Mouse (Mus musculus) stomach, embryonic 14.5 days (tissue): ENCODE data around the gene Bcr. TPM values are rescaled to one million over a fixed set of nuclear protein-coding genes. Genes with fewer than 3 reads are reported as not detected.

Experiments
- ATAC-seq: fragments of 200-750 bp; cut with Nextera tagmentation; 2 replicates; pipeline ENCODE4 v1.8.0; 2017; ENCODE audit warnings: low read depth, moderate TSS enrichment; ENCODE audit not compliant: insufficient number of reproducible peaks, insufficient read depth, low FRiP score
- H3K27ac ChIP-seq: fragments of 300-500 bp; sonication (generic); 2 replicates; pipeline ENCODE4 v1.5.1; 2014; ENCODE audit warnings: mild to moderate bottlenecking, low read length, moderate library complexity, mixed read lengths
- H3K27me3 ChIP-seq: fragments of 300-500 bp; sonication (generic); 2 replicates; pipeline ENCODE4 v1.6.1; 2014; ENCODE audit warnings: low read length, control low read depth, mixed read lengths; ENCODE audit not compliant: control insufficient read depth, insufficient read depth
- H3K36me3 ChIP-seq: fragments of 300-500 bp; sonication (generic); 2 replicates; pipeline ENCODE4 v1.6.1; 2014; ENCODE audit warnings: mild to moderate bottlenecking, control low read depth, low read length, moderate library complexity, mixed read lengths; ENCODE audit not compliant: control insufficient read depth, insufficient read depth
- H3K4me1 ChIP-seq: fragments of 300-500 bp; sonication (generic); 2 replicates; pipeline ENCODE4 v1.6.1; 2014; ENCODE audit warnings: low read length, control low read depth, mixed read lengths; ENCODE audit not compliant: control insufficient read depth, insufficient read depth
- H3K4me2 ChIP-seq: fragments of 300-500 bp; sonication (generic); replicated peaks from 2 replicates; pipeline ENCODE4 v1.6.1; 2014; ENCODE audit warnings: low read depth, low read length, control low read depth
- H3K4me3 ChIP-seq: fragments of 300-500 bp; sonication (generic); 2 replicates; pipeline ENCODE4 v1.5.1; 2014; ENCODE audit warnings: low read depth, low read length, control low read depth
- H3K9ac ChIP-seq: fragments of 300-500 bp; sonication (generic); replicated peaks from 2 replicates; pipeline ENCODE4 v1.6.1; 2014; ENCODE audit warnings: low read depth, mild to moderate bottlenecking, control low read depth, low read length, moderate library complexity, mixed read lengths
- H3K9me3 ChIP-seq: fragments of 300-500 bp; sonication (generic); 2 replicates; pipeline ENCODE4 v1.6.1; 2016; ENCODE audit warnings: low read depth, low read length, control low read depth; ENCODE audit not compliant: control insufficient read depth
- WGBS: fragments of 180-500 bp; shearing (Covaris S2); extraction: QIAGEN DNeasy Blood & Tissue Kit; methylation state at CpG from one replicate; pipeline ENCODE4 v1.1.7; 2014; 5-methylcytosine and 5-hydroxymethylcytosine counted together
- polyA plus RNA-seq: library from polyadenylated mRNA; unstranded; fragments of >200 nt; fragmentation: Nextera tagmentation; extraction: Ambion mirVana; gene quantifications from 2 replicates; pipeline ENCODE4 v1.2.1, GENCODE M21; 2014

The Bcr gene
- polyA plus RNA-seq, 1 experiment from 2014 or later = 11.9 TPM

GRCm38 (mm10) chr10:75059396-75059795, 996 bp upstream of the Bcr start:
- ATAC-seq = no peak
- H3K36me3 ChIP-seq = no peaks in the 10 kb centered on the region
- H3K4me1 ChIP-seq = peaks cover 25% of the 10 kb centered on the region
- no peak overlapping the region for H3K9ac ChIP-seq
- no peaks in the 10 kb centered on the region for H3K27me3 ChIP-seq
- H3K4me2 ChIP-seq = peak overlapping the region; percentile 93
- H3K9me3 ChIP-seq = no peaks in the 10 kb centered on the region
- H3K27ac ChIP-seq = no peak overlapping the region
- H3K4me3 ChIP-seq = 0 out of 2 replicates have a peak overlapping the region, but pooled peaks have one; percentile 6
- under 1% methylated on average over 11 of the region's 11 CpGs for WGBS

DNA sequence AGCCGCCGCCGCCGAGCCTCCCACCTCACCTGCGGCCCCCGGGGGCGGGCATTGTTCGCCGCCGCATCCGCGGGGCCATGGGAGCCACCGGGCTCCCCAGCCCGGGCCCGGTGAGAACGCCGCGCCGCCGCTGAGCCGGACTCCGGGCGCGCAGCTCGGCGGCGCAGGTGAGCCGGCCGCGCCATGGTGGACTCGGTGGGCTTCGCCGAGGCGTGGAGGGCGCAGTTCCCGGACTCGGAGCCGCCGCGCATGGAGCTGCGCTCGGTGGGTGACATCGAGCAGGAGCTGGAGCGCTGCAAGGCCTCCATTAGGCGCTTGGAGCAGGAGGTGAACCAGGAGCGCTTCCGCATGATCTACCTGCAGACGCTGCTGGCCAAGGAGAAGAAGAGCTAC, 447 bp downstream of the Bcr start:
- H3K9me3 ChIP-seq = no peaks in the 10 kb centered on the region
- H3K9ac ChIP-seq = peak overlapping the region; percentile 74
- WGBS = under 1% methylated on average over 48 of the region's 48 CpGs
- H3K4me2 ChIP-seq = peak overlapping the region; percentile 93
- peaks cover 22% of the 10 kb centered on the region for H3K4me1 ChIP-seq
- peak overlapping the region; percentile 28; the same call in 1 of the 2 replicates for H3K27ac ChIP-seq
- ATAC-seq = peak; percentile 4; the same call in 1 of the 2 replicates
- H3K4me3 ChIP-seq = peak overlapping the region; percentile 67
- 0 out of 2 replicates have a peak, but pooled peaks cover 3% of the 10 kb centered on the region for H3K36me3 ChIP-seq
- H3K27me3 ChIP-seq = no peaks in the 10 kb centered on the region

- WGBS = 3% methylated on average over 71 of the region's 71 CpGs
- peaks cover 4% of the 10 kb centered on the region; the same call in 1 of the 2 replicates for H3K36me3 ChIP-seq
- peaks cover 22% of the 10 kb centered on the region for H3K4me1 ChIP-seq
- no peaks in the 10 kb centered on the region for H3K9me3 ChIP-seq
- peak overlapping the region; percentile 67 for H3K4me3 ChIP-seq
- no peak overlapping the region for H3K27ac ChIP-seq
- H3K27me3 ChIP-seq = no peaks in the 10 kb centered on the region
- H3K4me2 ChIP-seq = peak overlapping the region; percentile 93
- peak overlapping the region; percentile 74 for H3K9ac ChIP-seq
- ATAC-seq = no peak
Measured at GRCm38 (mm10) chr10:75061341-75062188, 1.2 kb downstream of the Bcr start.

DNA sequence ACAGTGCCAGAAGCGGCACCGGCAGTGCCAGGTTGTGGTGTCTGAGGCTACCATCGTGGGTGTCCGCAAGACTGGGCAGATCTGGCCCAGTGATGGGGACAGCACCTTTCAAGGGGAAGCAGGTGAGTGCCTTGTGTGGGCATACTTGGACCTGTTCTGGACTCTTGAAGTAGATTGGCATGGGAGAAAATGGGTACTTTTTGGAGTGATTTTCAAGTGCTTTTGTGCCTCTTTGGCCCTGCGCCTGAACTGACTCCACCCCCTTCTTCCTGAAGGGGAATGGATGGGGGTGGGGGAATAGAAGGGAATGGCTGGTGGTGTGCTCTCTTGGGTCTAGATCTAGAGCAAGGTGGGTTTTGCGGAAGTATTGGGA, 1.8 kb downstream of the Bcr start:
- peak overlapping the region; percentile 93 for H3K4me2 ChIP-seq
- WGBS = 17% methylated on average over 6 of the region's 6 CpGs
- no peak for ATAC-seq

GRCm38 (mm10) chr10:75062621-75063020, 2.2 kb downstream of the Bcr start:
- WGBS = 46% methylated on average over 6 of the region's 6 CpGs
- Histone ChIP-seq H3K36me3 (peaks cover 8% of the 10 kb centered on the region; the same call in 1 of the 2 replicates), H3K4me1 (peaks cover 26% of the 10 kb centered on the region), H3K27ac (no peak overlapping the region), H3K27me3 (no peaks in the 10 kb centered on the region), H3K9ac (no peak overlapping the region), H3K4me2 (peak overlapping the region; percentile 93), H3K4me3 (peak overlapping the region; percentile 67), H3K9me3 (no peaks in the 10 kb centered on the region)
- no peak for ATAC-seq

More for the DNA sequence above, 1.8 kb downstream of the Bcr start:
- Histone ChIP-seq H3K27ac (no peak overlapping the region), H3K27me3 (no peaks in the 10 kb centered on the region), H3K36me3 (peaks cover 8% of the 10 kb centered on the region; the same call in 1 of the 2 replicates), H3K4me3 (peak overlapping the region; percentile 67), H3K4me1 (peaks cover 22% of the 10 kb centered on the region), H3K9ac (peak overlapping the region; percentile 74), H3K9me3 (no peaks in the 10 kb centered on the region)

DNA sequence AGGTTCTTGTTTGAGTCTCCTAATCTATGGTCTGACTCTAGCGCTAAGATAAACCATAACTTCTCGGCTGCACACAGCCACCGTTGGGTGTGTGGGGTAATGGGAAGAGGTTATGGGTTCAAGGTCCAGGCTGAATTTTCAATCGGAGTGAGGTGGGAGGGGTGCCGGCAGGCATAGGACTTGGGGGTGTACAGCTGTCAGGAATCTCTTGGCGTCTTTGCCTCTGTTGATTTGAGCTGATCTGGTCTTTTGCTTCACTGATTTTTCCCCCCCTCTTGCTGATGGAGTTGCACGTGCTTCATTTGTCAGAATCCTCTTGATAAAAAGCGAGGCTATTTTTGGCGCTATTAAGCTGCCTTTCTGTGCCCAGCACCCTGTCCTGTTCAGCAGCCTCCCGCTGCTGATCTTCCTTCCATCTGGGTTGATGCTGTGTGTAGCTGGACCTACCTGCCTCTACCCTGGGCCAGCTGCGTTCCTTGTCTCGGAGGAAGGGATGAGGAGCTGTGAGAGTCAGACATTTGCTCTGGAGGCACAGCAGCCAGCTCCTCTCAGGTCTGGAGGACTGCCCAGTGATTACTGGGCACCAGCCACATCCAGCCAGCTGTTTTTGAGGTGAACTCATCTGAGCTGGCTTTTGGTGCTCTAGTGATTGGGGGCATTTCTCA, 3.0 kb downstream of the Bcr start:
- H3K9ac ChIP-seq = 0 out of 2 replicates have a peak overlapping the region, but pooled peaks have one; percentile 21
- ATAC-seq = no peak
- peak overlapping the region; percentile 0; the same call in 1 of the 2 replicates for H3K4me3 ChIP-seq
- H3K4me2 ChIP-seq = peak overlapping the region; percentile 93
- peaks cover 8% of the 10 kb centered on the region; the same call in 1 of the 2 replicates for H3K36me3 ChIP-seq
- no peaks in the 10 kb centered on the region for H3K27me3 ChIP-seq
- H3K9me3 ChIP-seq = no peaks in the 10 kb centered on the region
- H3K4me1 ChIP-seq = peaks cover 32% of the 10 kb centered on the region
- 45% methylated on average over 12 of the region's 12 CpGs for WGBS
- no peak overlapping the region for H3K27ac ChIP-seq

DNA sequence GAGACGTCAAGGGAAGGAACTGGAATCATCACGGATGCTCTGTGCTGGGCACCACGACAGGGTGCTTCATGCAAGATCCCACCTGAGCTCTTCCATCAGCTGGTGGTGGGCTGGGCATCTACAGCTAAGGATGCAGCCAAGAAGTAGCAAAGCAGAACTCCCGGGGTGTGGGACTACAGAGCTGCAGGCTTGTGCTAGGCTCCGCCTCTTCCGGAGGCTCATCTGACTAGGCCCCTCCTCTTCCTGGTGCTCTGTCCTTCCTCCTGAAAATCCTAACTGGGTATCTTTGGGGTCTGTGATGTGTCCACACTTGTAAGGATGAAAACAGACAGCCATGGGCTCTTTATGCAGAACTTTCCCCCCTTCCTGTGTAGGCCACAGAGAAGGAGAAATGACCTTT, 5.3 kb downstream of the Bcr start:
- Histone ChIP-seq H3K27me3 (no peaks in the 10 kb centered on the region), H3K4me1 (peaks cover 47% of the 10 kb centered on the region), H3K36me3 (peaks cover 8% of the 10 kb centered on the region; the same call in 1 of the 2 replicates), H3K4me2 (no peak overlapping the region), H3K9ac (no peak overlapping the region), H3K9me3 (no peaks in the 10 kb centered on the region), H3K27ac (no peak overlapping the region), H3K4me3 (no peak overlapping the region)
- no peak for ATAC-seq
- WGBS = 80% methylated on average over 6 of the region's 6 CpGs

DNA sequence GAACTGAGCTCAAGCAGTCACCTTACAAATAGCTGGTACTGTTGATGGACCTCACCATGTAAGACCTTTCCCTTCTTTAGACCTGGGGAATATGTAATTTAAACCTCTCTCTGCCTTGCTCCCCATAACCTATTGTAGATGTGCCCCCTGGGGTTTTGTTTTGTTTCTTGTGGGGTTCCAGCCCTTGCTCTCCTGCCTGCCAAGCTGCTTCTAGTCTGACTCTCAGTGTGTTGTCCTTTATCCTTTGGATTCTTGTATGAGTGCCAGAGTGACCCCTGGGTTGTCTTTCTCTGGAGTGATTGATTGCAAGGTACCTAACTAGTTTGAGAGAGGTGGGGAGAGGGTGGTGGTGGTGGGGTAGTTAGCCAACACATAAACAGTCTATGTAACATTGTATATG, 7.1 kb downstream of the Bcr start:
- peaks cover 8% of the 10 kb centered on the region; the same call in 1 of the 2 replicates for H3K36me3 ChIP-seq
- no peaks in the 10 kb centered on the region for H3K9me3 ChIP-seq
- ATAC-seq = no peak
- peaks cover 44% of the 10 kb centered on the region for H3K4me1 ChIP-seq
- no peaks in the 10 kb centered on the region for H3K27me3 ChIP-seq
- H3K9ac ChIP-seq = no peak overlapping the region
- no peak overlapping the region for H3K27ac ChIP-seq
- H3K4me3 ChIP-seq = no peak overlapping the region
- H3K4me2 ChIP-seq = no peak overlapping the region
